Mouse (Mus musculus) CD4-positive, CD25-positive, alpha-beta regulatory T cell, adult 4 months (primary cell): ENCODE results near the gene Ube2l3. TPM values are rescaled to one million over a fixed set of nuclear protein-coding genes. Genes with fewer than 3 reads are reported as not detected.
"Not testable (repeated sequence)": the region's sequence is repeated elsewhere in the genome, so short reads cannot be mapped to it uniquely, and the experiment has no call there.

Experiments used
- ATAC-seq: one replicate; pipeline ENCODE4 v1.8.0; 2017
- polyA plus RNA-seq, 2 experiments: library from polyadenylated mRNA; unstranded; fragments of 100-300 nt; shearing (Covaris generic); gene quantifications; one replicate each; pipeline ENCODE4 v1.2.1; 2017

Ube2l3 gene
- polyA plus RNA-seq = 100 to 1,000 TPM; 246 to 283 TPM

DNA sequence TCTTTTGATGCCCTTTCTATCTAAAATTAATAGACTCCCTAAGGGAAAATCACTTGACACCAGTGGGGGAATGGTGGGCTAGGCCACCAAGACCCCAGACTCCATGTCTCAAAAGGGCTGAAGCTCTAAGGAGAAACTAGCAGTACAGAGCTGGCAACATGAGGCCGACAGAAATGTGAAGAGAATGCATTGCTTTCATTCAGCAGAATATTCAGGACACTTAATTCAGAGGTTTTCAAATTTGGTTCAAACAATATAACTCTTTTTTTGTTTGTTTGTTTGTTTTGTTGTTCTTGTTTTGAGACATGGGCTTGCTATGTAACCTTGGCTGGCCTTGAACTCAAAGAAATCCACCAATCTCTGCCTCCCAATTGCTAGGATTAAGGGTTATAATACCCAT lies at the start of gene Ube2l3:
Gene Ube2l3, minus strand, starts transcription at position 101 of the 400 bp plus-strand sequence.
- ATAC-seq = no peak

DNA sequence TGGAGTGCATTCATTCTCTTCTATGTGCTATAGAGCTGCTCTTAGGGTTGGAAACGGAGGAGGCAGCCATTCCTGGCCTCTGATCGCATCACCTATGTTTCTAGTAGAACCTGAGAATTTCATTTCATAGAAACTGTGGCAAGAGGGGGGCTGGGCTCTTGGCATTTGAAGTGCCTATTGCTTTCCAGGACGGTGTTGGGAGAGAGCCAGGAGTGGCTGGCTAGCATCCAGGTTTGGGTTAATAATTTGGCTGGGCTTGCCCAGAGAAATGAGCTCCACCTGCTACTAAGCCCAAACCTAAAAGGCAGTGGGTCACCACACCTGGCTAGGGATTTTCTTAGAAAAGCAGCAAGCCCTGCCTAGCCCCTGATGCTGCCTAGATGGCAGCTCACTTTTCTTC lies 49.1 kb upstream of the Ube2l3 start:
- no peak for ATAC-seq

DNA sequence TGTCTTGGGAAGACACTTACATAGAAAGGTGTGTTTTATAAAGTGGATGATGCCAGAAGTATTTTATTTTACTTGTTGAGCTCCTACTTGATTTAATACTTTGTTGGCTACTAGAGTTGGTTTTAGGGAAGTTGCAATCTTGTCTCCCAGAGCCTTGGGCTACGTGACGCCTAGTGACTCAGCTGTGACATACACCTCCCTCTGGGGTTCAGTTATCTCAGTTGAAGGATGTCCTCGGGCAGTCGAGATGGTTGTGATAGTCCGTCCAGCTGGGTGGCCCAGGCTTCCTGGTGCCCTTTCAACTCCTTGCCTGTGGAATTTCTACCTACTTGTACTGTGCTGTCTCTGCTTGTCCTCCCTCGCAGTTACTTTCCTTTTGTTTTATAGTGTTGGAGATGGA lies 46.7 kb upstream of the Ube2l3 start:
- no peak for ATAC-seq

DNA sequence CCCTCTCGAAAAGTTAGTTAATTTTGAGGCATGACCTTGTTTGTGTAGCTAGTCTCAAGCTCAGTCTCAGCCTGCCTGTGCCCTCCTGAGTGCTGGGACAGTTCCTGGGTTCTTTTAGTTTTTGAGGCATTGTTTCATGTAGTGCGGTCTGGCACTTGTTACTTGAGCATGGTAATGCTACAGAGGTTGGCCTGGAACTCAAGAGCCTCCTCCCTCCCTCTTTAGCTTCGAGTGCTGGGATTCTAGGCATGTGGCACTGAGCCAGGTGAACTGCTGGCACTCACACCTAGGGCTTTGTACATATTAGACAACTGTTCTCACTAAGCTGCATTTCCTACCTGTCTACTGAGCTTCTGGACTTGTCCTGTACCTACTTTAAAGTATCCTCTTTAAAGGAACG lies 45.3 kb upstream of the Ube2l3 start:
- no peak for ATAC-seq

DNA sequence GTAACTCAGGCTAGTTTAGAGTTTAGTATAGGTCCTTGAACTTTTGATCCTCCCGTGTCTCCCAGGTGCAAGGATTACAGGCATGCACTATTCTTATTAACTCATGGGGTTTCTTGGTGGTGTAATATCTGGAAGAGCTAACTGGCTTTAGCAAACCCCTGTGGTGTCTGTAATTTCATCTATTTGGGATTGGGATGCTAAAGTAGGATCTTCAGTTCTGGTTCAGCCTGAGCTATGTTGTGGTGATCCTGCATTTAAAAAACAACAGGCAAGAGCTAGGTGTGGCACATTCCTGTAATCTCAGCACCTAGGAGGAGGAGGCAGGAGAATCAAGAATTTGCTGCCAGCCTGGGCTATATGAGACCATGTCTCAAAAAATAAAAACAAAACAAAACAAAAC lies 42.5 kb upstream of the Ube2l3 start:
- no peak for ATAC-seq

DNA sequence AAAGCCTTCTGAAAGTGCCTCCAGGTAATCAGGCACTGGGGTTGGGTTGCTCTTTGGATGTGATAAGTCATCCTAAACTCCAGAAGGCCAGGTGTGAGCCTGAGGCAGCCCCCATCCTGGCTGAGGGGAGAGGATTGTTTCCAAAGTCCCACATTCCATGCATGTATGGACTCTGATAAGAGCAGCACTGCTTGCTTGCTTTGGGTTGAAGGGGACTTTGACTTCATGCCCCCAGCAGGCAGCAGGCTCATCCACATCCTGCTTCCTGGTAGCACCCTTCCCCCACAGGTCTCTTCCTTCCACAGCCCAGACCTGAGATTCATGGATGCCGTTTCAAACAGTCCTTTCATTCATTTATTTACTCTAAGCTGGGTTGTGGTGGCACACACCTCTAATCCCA lies 41.3 kb upstream of the Ube2l3 start:
- ATAC-seq = no peak

DNA sequence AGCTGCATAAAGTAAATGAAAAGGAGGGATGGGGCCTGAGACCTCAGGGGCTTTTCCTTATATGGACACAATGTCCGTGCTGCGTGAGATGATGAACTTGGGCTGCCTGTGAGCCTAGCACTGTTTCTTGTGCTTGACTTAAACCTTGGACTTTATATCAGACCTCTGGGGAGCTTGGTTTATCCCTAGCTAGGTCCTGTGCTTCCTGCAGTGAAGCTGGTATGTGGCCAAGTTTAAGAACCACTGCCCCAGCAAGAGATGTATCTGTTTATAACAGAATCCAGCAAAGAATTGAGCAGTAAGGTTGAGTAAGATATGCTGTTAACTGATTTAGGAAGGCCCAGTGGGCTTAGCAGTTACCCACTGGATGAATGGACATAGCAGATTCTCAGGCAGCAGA lies 37.0 kb upstream of the Ube2l3 start:
- no peak for ATAC-seq

DNA sequence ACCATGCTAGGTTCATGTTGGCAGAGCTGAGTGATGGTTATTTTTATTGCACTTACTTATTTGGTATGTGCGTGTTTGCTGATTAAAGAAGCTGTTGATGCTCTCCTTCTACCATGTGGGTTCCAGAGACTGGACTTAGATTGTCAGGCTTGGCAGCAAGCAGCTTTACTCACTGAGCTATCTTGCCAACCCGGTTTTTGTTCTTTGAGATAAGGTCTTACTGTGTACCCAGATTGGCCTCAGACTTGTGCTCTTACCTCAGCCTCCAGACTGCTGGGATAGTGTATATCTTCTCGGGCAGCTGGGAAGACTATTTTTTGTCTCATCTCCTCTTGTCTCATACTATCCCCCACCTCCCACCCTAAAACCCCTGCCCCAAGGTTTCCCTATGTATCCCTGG lies 35.2 kb upstream of the Ube2l3 start:
- ATAC-seq = no peak

DNA sequence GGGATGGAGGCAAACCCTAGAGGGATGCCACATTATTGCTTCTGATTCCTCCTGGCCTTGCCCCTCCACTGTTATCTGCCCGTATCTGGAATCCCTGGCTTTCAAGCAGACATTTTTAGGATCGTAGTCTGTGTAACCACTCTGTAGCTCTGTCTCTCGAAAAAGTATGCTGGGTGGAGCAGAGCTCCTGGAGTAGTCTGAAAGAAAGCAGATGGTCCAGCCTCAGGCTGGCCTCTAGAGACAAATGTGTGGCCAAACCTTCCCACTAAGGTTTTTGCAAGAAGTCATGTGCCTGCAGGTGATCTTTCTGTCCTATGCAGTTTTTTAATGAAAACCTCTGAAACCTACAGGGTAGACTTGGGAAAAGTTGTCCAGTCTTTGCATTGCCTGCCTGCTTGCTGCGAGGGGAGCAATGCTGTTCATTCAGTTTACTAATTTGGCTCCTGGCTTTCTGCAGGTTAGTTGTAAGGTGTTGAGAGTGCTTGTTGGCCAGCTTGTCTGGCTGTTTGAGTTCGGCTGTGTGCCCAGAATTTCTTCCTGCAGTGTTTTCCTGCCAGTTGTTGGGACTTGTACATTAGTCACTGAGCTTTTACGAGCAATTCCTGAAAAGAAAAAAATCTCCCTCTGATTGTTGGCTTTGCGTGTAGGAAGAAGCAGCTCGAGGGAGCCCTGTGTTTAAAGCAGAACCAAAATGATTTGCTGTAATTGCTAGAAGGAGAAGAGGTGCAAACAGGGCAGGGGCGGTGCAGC lies 32.6 kb upstream of the Ube2l3 start:
- ATAC-seq = no peak

DNA sequence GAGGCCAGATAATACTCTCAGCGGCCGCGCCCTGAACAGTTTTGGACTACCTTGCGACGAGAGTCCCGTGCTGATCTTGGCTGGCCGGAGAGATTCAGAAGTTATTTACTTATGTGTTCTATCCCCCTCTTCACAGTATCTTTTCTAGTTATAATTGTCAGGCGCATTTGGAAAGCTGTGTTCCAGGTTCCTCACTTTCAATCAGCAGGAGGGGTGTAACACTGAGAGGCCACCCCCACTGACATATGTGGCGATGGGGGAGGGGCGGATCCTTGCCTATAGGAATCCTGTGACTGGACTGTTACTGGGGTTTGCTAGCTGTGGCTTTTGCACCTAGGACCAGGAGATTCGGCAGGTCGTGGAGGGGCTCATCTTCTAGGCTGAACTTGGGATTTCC lies 32.0 kb upstream of the Ube2l3 start:
- no peak for ATAC-seq

DNA sequence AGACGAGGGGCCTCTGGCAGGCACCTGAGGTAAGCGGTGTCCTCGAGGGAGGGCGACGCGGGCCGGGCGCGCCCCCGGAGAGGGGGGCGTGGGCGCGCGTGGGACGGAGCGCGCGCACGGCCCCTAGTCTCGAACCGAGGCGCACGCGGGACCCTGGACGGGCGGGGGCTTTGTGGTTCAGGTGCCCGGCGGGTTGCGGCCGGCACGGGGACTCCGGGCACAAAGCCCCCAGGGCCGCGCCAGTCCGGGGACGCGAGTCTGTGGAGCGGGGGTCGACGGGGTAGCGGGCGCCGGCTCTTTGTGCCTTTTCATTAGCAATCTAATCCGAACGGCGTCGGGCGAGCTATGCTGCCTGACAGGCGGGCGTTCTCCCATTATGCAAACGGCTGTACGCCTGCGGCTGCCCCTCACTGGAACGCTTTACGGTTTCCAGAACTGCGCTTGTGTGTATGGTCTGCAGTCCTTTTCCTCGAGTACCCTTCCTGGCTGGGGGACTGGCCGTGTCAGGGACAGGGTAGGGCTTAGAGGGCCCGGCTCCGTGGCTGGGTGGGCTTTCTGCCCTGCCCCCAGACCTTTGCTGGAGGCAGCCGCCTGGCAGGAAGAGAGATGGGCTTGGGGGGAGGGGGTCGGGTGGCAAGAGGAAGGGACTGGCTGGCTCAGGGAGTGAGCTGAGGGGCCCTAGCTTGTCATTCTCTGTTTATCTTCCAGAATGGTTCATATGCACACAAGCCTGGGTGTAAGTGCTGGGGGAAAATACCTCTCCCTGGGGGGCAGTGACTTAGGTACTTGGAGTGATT lies 31.5 kb upstream of the Ube2l3 start:
- ATAC-seq = peak; percentile 41

DNA sequence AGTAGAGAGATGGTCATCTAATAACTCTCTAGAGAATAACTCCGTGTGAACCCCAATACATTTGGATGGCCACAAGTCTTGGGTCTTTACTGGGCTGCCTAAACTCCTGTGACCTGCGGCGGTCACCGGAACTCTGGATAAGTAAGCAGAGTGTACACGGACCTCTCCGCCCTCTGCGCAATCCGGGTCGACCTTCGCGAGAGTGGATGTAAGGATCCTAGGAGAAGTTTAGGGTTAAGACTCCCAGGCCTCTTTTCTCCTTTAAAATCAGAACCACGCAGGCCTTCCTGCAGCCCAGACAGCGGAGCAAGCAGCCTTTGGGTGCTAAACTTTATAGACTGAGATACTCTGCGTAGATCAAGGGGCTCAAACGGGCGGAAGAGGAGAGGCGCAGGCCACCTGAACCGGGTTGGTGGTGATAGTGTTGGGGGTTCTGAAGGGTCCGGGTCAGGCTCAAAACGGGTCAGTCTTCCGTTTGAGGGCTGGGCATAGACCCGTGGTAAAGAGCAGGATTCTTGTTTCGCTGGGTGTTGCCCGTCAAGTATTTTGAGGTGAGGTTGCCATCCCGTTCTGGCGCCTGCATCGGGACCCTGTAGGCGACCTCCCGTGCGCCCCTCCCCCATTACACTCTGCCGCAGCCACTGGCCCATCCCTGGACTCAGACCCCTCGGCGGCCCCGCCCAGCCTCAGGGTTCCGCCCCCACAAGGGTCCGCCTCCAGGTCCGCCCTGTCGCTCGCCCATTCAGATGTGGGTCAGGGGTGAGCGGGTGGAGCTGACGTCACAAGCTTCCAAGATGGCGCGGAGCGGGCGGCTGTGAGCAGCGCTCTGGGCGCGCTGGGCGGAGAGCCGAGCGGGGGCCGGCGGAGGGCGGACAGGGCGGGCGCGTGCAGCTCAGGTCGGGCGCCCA lies 30.6 kb upstream of the Ube2l3 start, which contains the start of gene Hic2:
Gene Hic2, plus strand, starts transcription at position 779 of the 908 bp plus-strand sequence.
- ATAC-seq = peak; percentile 94

DNA sequence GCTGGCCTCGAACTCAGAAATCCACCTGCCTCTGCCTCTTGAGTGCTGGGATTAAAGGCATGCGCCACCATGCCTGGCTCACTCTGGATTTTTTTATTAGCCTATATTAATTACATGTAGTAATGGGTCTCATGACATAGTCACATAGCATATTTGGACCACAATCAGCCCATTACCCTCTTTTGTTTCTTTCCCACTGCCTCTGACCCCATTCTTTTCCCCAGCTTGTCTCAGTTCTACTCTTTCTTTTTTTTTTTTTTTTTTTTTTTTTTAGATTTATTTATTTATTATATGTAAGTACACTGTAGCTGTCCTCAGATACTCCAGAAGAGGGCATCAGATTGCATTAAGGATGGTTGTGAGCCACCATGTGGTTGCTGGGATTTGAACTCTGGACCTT lies 29.1 kb upstream of the Ube2l3 start:
- not testable (repeated sequence) for ATAC-seq

DNA sequence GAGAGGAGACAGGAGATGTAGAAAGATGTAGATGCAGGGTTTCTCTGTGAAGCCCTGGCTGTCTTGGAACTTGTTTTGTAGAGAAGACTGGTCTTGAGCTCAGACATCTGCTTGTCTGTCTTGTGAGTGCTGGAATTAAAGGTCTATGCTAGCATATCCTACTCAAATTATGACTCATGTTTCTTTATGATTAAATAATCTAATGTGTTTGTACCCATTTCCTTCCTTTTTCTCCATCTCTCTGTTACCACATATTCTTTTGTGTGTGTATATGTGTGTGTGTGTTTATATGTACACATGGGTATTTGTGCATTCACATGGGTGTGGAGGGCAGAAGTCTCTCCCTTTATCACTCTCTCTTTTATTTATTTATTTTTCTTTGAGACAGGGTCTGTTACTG lies 24.0 kb upstream of the Ube2l3 start:
- no peak for ATAC-seq

DNA sequence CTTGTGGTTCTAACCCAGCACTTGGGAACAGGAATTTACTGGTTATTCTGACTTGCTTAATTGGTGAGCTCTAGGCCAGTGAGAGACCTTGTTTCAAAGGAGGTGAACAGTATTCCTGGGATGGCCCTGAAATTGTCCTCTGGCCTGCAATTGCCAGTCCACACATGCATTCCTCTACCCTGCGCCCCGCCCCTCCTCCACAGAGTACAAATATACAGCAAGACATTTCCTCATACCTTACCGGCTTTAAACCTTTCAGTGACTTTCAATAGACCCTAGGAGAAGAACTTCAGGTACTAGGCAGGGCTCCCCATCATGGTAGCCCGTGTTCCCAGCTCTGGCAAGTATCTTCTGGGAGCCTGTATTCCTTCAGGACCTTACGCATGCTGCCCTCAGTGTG lies 23.1 kb upstream of the Ube2l3 start:
- ATAC-seq = no peak

DNA sequence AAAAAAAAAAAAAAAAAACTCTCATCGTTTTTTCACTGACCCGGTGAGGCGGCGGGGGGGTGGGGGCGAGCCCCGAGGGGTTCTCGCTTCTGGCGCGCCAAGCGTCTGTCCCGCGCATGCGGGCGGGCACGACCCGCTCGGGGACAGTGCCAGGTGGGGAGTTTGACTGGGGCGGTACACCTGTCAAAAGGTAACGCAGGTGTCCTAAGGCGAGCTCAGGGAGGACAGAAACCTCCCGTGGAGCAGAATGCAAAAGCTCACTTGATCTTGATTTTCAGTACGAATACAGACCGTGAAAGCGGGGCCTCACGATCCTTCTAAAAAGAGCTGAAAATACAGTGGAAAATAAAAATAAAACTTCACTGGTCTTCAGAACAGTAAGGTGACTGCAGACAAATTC lies 19.7 kb upstream of the Ube2l3 start:
- peak; percentile 100 for ATAC-seq

DNA sequence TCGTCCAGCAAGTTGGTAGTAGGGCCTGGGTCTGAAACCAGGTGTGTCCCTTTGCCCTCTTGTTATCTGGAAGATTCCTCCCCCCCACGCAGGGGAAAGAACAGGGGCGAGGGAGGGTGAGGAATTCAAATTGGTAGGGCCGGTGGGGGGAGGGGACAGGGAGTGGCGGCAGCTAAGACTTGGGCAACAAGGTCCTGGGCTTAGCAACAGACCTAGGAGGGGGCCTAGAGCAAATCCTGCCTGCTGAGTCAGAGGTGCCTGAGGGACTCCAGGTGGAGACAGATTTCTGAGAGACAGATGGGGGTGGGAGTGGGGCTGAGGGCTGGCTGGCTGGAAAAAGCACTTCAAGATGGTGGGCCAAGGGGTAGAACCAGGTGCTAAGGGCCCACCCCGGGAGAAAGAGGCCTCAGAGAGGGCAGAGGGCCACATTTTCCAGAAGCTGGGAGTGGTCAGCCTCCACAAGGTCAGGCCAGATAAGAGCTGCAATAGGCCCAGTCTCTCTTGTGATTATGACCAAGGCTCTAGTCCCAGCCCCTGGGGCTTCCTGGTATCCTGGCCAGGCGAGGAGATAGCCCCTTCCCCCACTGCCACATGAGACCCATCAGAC lies 17.8 kb upstream of the Ube2l3 start:
- ATAC-seq = no peak

DNA sequence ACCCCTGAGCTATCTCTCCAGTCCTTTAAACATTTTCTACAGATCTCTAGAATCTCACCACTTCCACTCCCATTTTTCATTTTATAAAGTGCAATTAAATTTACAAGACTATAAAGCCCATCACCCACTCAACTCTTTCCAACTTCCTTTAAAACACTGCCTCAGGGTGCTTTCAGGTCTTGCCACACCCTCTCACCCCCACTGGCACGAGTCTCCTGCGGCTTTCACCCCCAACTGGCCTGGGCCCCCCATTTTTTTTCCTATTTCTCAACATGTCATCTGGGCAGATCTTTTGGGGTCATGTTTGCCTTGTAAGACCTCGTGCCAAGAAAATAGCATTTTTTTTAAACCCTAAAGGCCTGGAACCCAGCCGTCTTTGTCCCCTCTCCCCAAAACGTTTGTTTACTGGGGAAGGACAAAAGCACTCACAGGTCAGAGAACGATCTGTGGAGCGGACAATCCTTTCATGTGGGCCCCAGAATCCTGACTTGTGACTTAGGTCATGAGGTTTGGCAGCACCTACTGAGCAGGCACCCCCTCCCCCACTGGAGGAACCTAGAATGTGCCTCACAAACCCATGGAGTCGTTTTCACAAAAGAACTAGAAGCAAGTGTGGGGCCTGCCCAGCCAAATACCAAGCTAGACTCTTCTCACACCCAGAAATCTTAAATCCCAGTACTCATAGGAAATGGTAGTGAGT lies 14.6 kb upstream of the Ube2l3 start:
- no peak for ATAC-seq

DNA sequence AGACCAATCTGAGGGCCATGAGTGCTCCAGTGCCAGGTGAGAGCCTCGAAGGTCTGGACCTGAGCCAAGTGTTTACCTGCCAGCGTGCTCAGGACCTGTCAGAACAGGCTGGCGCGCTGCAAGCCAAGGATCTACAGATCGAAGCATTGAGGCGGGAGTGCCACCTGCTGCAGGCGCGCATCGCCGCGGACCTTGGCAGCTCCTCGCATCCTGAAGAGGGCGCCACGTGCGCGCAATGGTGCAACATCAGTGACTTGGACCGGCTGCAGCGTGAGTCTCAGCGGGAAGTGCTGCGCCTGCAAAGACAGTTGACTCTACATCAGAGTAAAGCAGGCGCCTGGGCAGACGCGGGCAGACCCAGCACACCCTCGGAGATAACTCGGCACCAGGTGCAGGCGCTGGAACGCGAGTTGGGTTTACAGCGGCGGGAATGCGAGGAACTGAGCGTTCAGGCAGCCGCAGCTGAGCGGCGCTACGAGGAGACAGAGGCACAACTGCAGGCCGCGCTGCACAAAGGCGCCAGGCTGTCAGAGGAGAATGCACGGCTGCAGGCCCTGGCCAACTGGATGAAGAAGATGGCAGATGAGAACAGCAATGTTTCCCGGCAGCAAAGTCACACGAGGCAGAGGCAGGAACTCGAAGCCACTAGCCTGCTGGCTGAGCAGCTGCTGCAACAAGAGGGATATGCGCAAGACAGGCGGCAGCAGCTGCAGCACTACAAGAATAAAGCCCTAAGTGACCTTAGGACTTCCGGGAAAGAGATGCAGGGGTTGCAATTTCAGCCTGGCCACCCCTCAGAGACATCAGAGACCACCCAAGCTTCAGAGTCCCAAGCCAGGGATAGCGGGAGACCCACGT lies 7.8 kb upstream of the Ube2l3 start:
- ATAC-seq = peak; percentile 77

DNA sequence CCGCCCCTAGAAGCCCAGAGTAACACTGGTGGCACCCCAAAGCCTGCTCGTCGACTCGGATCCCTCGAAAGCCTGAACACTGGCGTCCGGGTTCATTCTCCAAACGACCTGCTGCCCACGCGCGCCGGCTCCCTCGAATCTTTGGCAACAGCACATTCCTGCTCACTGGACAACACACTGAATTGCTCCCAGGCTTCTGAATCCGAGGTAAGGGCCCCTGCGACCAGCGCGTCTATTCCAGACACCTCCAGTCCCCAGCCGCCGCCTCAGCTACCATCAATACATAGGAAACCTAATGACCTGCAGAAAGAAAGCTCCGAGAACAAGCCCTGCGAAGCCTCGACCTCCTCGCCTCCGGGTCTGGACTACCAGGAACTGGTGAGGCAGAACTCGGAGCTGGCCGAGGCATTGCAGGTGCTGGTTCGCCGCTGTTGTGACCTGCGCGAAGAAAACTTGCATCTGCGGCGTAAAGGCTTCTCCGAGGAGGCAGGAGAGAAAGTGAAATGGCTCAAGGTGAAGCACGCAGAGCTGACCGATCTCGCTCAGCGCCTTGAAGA lies 7.0 kb upstream of the Ube2l3 start:
- ATAC-seq = no peak
